Mouse (Mus musculus): ENCODE data around the gene Arf3. TPM values are rescaled to one million over a fixed set of nuclear protein-coding genes. Genes with fewer than 3 reads are reported as not detected.
"Not testable (repeated sequence)": the region's sequence is repeated elsewhere in the genome, so short reads cannot be mapped to it uniquely, and the experiment has no call there.

Gene Arf3
- polyA plus RNA-seq, 1 experiment, result 72.0 TPM

- Histone ChIP-seq H3K4me2 (ENCODE audit: low read depth) (no peak overlapping the region), H3K36me3 (ENCODE audit: control insufficient read depth, insufficient read depth) (peaks cover 9% of the 10 kb centered on the region), H3K79me2 (ENCODE audit: control insufficient read depth, insufficient read depth) (peaks cover 91% of the 10 kb centered on the region), H3ac (ENCODE audit: control insufficient read depth, insufficient read length) (no peak overlapping the region), H3K27me3 (ENCODE audit: control insufficient read depth, insufficient read depth, insufficient read length) (no peaks in the 10 kb centered on the region), H3K4me3 (no peak overlapping the region)
- TF ChIP-seq CEBPB (IDR thresholded peaks at IDR 0.05; ENCODE audit: insufficient read depth, poor library complexity, severe bottlenecking) (no peak), MYOG (IDR thresholded peaks at IDR 0.05; ENCODE audit: control insufficient read depth in 1 of 3, insufficient read depth in 1 of 3, insufficient read length in 2 of 3, low read depth in 2 of 3) (peak in 1 of 3 experiments; percentile 63), POLR2A (IDR thresholded peaks at IDR 0.05; ENCODE audit: insufficient read length, low read depth) (no peak), TCF3 (IDR thresholded peaks at IDR 0.05; ENCODE audit: insufficient read length, low read depth) (no peak), TCF12 (IDR thresholded peaks at IDR 0.05; ENCODE audit: insufficient read depth, poor library complexity, severe bottlenecking) (no peak), USF1 (IDR thresholded peaks at IDR 0.05; ENCODE audit: low read depth) (peak; percentile 54), MYOD1 (IDR thresholded peaks at IDR 0.05; ENCODE audit: control insufficient read depth in 1 of 3, insufficient read length in 2 of 3, low read depth in 2 of 3) (peak in 1 of 3 experiments; percentile 58), SRF (IDR thresholded peaks at IDR 0.05; ENCODE audit: control insufficient read depth, insufficient read length, low read depth) (no peak), POLR2AphosphoS2 (IDR thresholded peaks at IDR 0.05; ENCODE audit: insufficient read length, low read depth) (no peak), REST (IDR thresholded peaks at IDR 0.05; ENCODE audit: insufficient read depth, insufficient read length) (no peak), MAX (IDR thresholded peaks at IDR 0.05; ENCODE audit: low read depth) (no peak), E2F4 (IDR thresholded peaks at IDR 0.05; ENCODE audit: insufficient read depth) (no peak)
Observed at GRCm38 (mm10) chr15:98749093-98749492, 13.9 kb downstream of the Arf3 start.

GRCm38 (mm10) chr15:98747296-98747695 is 15.7 kb downstream of the Arf3 start:
- Histone ChIP-seq H3K4me3 (no peak overlapping the region), H3K36me3 (ENCODE audit: control insufficient read depth, insufficient read depth) (peaks cover 9% of the 10 kb centered on the region)

GRCm38 (mm10) chr15:98746344-98746965 is 16.6 kb downstream of the Arf3 start:
- H3K79me2 ChIP-seq (ENCODE audit: control insufficient read depth, insufficient read depth), result peaks cover 83% of the 10 kb centered on the region
- peaks cover 9% of the 10 kb centered on the region for H3K36me3 ChIP-seq (ENCODE audit: control insufficient read depth, insufficient read depth)
- no peaks in the 10 kb centered on the region for H3K27me3 ChIP-seq (ENCODE audit: control insufficient read depth, insufficient read depth, insufficient read length)
- no peak overlapping the region for H3ac ChIP-seq (ENCODE audit: control insufficient read depth, insufficient read length)
- TF ChIP-seq SRF (IDR thresholded peaks at IDR 0.05; ENCODE audit: control insufficient read depth, insufficient read length, low read depth), result no peak
- peak in 1 of 3 experiments; percentile 1 for TF ChIP-seq MYOG (IDR thresholded peaks at IDR 0.05; ENCODE audit: control insufficient read depth in 1 of 3, insufficient read depth in 1 of 3, insufficient read length in 2 of 3, low read depth in 2 of 3)
- peak in 1 of 3 experiments; percentile 12 for TF ChIP-seq MYOD1 (IDR thresholded peaks at IDR 0.05; ENCODE audit: control insufficient read depth in 1 of 3, insufficient read length in 2 of 3, low read depth in 2 of 3)
- peak overlapping the region; percentile 28 for H3K4me2 ChIP-seq (ENCODE audit: low read depth)
- H3K4me3 ChIP-seq, result no peak overlapping the region

More at GRCm38 (mm10) chr15:98747296-98747695, 15.7 kb downstream of the Arf3 start:
- Histone ChIP-seq H3K27me3 (ENCODE audit: control insufficient read depth, insufficient read depth, insufficient read length) (no peaks in the 10 kb centered on the region), H3K4me2 (ENCODE audit: low read depth) (peak overlapping the region; percentile 7), H3K79me2 (ENCODE audit: control insufficient read depth, insufficient read depth) (peaks cover 89% of the 10 kb centered on the region), H3ac (ENCODE audit: control insufficient read depth, insufficient read length) (no peak overlapping the region)
- TF ChIP-seq REST (IDR thresholded peaks at IDR 0.05; ENCODE audit: insufficient read depth, insufficient read length), result no peak
- TF ChIP-seq POLR2AphosphoS2 (IDR thresholded peaks at IDR 0.05; ENCODE audit: insufficient read length, low read depth), result no peak
- no peak for TF ChIP-seq CEBPB (IDR thresholded peaks at IDR 0.05; ENCODE audit: insufficient read depth, poor library complexity, severe bottlenecking)
- TF ChIP-seq MAX (IDR thresholded peaks at IDR 0.05; ENCODE audit: low read depth), result no peak
- no peak for TF ChIP-seq TCF3 (IDR thresholded peaks at IDR 0.05; ENCODE audit: insufficient read length, low read depth)
- no peak for TF ChIP-seq TCF12 (IDR thresholded peaks at IDR 0.05; ENCODE audit: insufficient read depth, poor library complexity, severe bottlenecking)
- TF ChIP-seq SRF (IDR thresholded peaks at IDR 0.05; ENCODE audit: control insufficient read depth, insufficient read length, low read depth), result no peak
- TF ChIP-seq POLR2A (IDR thresholded peaks at IDR 0.05; ENCODE audit: insufficient read length, low read depth), result no peak
- no peak for TF ChIP-seq MYOD1 (IDR thresholded peaks at IDR 0.05; ENCODE audit: control insufficient read depth in 1 of 3, insufficient read length in 2 of 3, low read depth in 2 of 3)
- TF ChIP-seq E2F4 (IDR thresholded peaks at IDR 0.05; ENCODE audit: insufficient read depth), result no peak
- TF ChIP-seq USF1 (IDR thresholded peaks at IDR 0.05; ENCODE audit: low read depth), result no peak
- TF ChIP-seq MYOG (IDR thresholded peaks at IDR 0.05; ENCODE audit: control insufficient read depth in 1 of 3, insufficient read depth in 1 of 3, insufficient read length in 2 of 3, low read depth in 2 of 3), result no peak

GRCm38 (mm10) chr15:98743863-98744262 is 19.2 kb downstream of the Arf3 start:
- H3K36me3 ChIP-seq (ENCODE audit: control insufficient read depth, insufficient read depth); H3K4me3 ChIP-seq; H3ac ChIP-seq (ENCODE audit: control insufficient read depth, insufficient read length); H3K4me2 ChIP-seq (ENCODE audit: low read depth); H3K27me3 ChIP-seq (ENCODE audit: control insufficient read depth, insufficient read depth, insufficient read length): not testable (repeated sequence)
- TF ChIP-seq MYOD1 (IDR thresholded peaks at IDR 0.05; ENCODE audit: control insufficient read depth in 1 of 3, insufficient read length in 2 of 3, low read depth in 2 of 3) (peak; percentile 4 to 84 (median 79)), MYOG (IDR thresholded peaks at IDR 0.05; ENCODE audit: control insufficient read depth in 1 of 3, insufficient read depth in 1 of 3, insufficient read length in 2 of 3, low read depth in 2 of 3) (peak in 2 of 3 experiments; percentile 61 to 68), TCF3 (IDR thresholded peaks at IDR 0.05; ENCODE audit: insufficient read length, low read depth) (peak; percentile 82), TCF12 (IDR thresholded peaks at IDR 0.05; ENCODE audit: insufficient read depth, poor library complexity, severe bottlenecking) (peak; percentile 74)
- H3K79me2 ChIP-seq (ENCODE audit: control insufficient read depth, insufficient read depth), result peaks cover 60% of the 10 kb centered on the region
